Mouse (Mus musculus) cerebellum, postnatal 10 days (tissue): ENCODE measurements around the gene Hist1h2bh.
A peak's percentile ranks its signal among the peaks of the same experiment; 100 is the strongest.

Experiments used
- DNase-seq, 2 experiments: peaks; one replicate each; pipeline ENCODE4 v3.0.0; 2021; ENCODE audit warnings: mixed read lengths in 2 of 2

The Hist1h2bh gene

DNA sequence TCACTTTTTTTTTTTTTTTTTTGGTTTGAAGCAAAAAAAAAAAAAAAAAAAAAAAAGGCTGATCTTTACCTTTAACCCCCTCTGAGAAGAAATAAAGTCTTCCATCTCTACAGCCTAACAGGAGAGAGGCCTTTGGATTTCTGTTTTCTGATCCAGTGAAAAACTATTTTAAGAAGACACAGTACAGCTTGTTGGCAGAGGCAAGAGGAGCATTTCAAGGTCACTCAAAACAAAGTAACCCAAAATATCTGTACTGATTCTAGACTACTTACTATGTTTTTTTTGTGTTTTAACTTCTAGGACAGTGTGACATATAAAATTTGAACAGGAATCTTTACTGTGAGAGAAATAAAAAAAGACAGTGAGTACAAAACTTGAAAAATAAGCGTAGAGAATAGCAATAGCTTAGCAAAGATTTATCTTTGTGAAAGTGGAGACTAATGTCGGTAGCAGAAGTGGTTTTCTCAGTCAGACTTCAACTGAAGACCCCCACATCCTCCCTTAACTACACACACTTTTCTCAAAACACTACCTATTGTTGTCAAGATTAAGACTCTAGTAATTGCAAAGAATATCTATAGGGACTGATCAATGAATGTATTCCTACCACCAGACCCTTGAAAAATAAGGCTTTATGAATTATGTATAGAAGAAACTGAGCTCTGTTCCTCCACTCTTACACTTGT lies 13.6 kb downstream of the Hist1h2bh start:
- no peak for DNase-seq

GRCm38 (mm10) chr13:23529005-23529404 lies 14.2 kb downstream of the Hist1h2bh start:
- DNase-seq = no peak

DNA sequence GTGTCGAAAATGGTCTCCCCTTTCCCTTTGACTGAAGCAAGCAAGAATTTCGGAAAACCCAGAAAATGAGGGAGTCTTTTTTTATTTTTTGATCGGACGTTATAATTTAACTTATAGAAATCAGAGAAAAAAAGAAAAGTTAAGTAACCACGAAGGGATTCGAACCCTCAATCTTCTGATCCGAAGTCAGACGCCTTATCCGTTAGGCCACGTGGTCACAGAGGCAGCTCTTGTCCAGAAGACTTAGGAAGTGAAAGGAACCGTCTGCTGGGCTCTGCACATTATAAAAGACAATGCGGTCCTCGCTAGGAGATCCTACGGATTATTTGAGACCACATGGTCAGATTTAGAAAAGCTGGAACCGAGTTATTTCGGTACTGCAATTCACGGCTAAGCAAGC lies 16.9 kb downstream of the Hist1h2bh start:
- peak; percentile 96 to 98 for DNase-seq

GRCm38 (mm10) chr13:23525901-23526300 lies 17.3 kb downstream of the Hist1h2bh start:
- no peak for DNase-seq

GRCm38 (mm10) chr13:23524654-23525053 lies 18.5 kb downstream of the Hist1h2bh start:
- DNase-seq = peak; percentile 89

DNA sequence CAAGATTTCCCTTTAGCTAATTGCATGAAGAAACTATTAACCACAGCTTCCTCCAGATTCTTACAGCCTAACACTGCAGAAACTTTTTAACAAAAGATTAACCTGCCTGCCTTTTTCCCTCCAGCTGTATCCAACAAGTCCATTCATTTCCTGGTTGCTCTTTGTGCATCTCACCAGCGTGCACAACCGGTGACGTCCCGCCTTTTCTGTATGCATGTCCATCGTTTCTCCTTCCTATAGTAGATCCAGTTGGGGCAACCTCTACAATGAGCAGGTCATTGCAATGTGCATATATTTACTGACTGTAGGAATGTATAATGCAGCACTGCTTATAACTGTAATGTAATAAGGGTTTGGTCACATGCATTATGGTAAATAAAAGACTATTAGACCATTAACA lies 19.2 kb downstream of the Hist1h2bh start:
- DNase-seq = no peak

- peak; percentile 79 to 81 for DNase-seq
These were observed 21.5 kb downstream of the Hist1h2bh start for GRCm38 (mm10) chr13:23521703-23522102.

GRCm38 (mm10) chr13:23519416-23519815 lies 23.8 kb downstream of the Hist1h2bh start:
- DNase-seq = peak; percentile 81 to 83

DNA sequence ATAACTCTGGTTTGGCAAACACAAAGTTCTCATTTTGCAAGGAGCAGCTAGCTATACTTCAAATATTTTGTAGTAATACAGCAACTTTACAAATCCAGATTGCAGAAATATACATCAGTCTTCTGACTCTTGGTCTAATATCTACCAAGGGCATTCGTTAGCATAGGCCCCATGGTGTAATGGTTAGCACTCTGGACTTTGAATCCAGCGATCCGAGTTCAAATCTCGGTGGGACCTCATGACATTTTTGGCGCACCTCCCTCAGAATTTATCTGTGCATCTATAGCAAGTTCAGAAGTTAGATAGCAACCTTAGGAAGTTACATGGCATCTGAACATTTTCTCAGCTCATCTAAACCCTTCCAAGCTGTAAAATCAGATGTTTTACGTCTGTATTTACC lies 24.3 kb downstream of the Hist1h2bh start:
- DNase-seq = peak; percentile 82 to 87

DNA sequence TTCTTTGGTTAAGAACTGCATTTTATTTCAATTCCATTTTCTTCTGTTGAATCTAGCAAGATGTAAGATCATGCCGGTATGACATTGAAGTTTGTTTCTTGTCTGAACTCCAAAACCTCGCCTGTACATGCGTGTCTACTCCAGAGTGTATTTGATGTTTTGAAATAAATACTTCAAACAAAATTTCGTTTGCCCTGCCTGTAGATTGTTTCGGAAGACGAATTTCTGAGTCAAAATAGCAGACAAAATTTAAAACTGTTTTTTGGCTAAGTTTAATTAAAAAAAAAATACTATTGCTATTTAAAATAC lies 24.9 kb downstream of the Hist1h2bh start:
- DNase-seq = no peak

- peak; percentile 89 to 92 for DNase-seq
These were observed 25.4 kb downstream of the Hist1h2bh start for GRCm38 (mm10) chr13:23517603-23518294.

- peak; percentile 84 to 91 for DNase-seq
These were observed 26.2 kb downstream of the Hist1h2bh start for GRCm38 (mm10) chr13:23516822-23517602.

GRCm38 (mm10) chr13:23515826-23516620 lies 27.2 kb downstream of the Hist1h2bh start:
- DNase-seq = peak in 1 of 2 experiments; percentile 28

GRCm38 (mm10) chr13:23515281-23515680 lies 27.9 kb downstream of the Hist1h2bh start:
- no peak for DNase-seq

DNA sequence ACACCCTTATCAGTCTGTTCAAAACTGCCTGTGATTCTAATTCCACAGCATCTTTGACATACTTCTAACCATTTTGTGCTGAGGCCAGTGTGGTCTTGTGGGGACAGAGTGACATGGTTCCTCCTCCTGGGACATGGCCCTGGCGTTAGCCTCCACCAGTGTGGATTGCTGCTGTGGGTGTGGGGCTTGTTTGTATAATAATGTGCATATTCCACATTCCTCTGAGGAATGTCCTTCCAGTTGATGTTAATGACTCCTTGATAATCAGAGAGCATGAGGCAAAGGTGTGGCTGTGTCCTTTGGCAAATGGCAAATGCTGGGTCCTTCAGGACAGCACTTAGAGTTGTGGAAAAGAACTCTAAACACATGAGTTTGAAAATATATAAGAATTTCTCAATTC lies 29.7 kb downstream of the Hist1h2bh start:
- no peak for DNase-seq

- no peak for DNase-seq
These were observed 33.1 kb downstream of the Hist1h2bh start for GRCm38 (mm10) chr13:23510127-23510526.

DNA sequence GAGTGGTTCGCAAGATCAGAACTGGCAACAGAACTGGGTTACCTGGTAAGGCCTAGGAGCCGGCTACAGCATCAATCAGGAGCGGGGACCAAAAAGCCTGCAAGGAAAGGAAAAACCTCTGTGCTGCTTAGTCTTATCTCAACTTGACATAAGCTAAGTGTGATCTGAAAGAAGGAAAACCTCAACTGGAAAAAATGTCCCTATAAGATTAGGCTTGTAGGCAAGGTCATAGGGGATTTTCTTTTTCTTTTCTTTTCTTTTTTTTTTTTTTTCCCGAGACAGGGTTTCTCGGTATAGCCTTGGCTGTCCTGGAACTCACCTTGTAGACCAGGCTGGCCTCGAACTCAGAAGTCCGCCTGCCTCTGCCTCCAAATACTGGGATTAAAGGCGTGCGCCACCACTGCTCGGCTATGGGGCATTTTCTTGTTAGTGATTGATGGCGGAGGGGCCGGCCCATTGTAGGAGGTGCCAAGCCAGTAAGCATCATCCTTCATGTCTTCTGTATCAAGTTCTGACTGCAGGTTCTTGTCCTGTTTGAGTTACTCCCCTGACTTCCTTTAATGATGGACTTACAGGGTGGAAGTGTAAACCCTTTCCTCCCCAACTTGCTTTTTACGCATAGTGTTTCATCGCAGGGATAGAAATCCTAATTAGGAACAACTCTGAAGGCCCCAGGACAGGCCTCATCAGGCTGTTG lies 36.2 kb downstream of the Hist1h2bh start:
- DNase-seq = no peak

GRCm38 (mm10) chr13:23506351-23506750 lies 36.8 kb downstream of the Hist1h2bh start:
- peak; percentile 51 to 66 for DNase-seq

- DNase-seq = no peak
These were observed 37.4 kb downstream of the Hist1h2bh start for GRCm38 (mm10) chr13:23505662-23506345.

DNA sequence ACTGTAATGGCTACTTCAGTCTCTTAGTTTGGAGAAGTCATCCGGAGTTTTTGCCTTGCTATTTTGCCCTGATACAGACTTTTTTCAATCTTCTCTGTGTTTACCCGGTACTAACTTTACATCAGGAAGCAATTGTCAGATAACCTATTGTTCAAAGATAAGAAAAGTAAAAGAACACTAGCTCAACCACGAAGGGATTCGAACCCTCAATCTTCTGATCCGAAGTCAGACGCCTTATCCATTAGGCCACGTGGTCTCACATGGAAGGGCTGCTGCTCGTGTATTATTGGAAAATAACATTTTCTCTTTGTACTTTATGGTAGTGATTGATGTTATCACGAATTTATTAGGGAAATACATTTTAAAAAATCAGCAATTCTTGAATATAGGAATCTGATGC lies 39.4 kb downstream of the Hist1h2bh start:
- peak; percentile 75 to 77 for DNase-seq

- no peak for DNase-seq
These were observed 40.3 kb downstream of the Hist1h2bh start for GRCm38 (mm10) chr13:23502916-23503315.
